Mouse (Mus musculus) inflammation-experienced regulatory T-cells, adult 6 months (primary cell): ENCODE measurements around the gene Fam167b. TPM values are rescaled to one million over a fixed set of nuclear protein-coding genes. Genes with fewer than 3 reads are reported as not detected.

Source experiments
- ATAC-seq: one replicate; pipeline ENCODE4 v1.8.0; 2017
- polyA plus RNA-seq, 3 experiments: library from polyadenylated mRNA; unstranded; fragments of 100-300 nt; shearing (Covaris generic); gene quantifications; one replicate each; pipeline ENCODE4 v1.2.1; 2017

Gene Fam167b
- under 1 TPM in 2 of 3 experiments, not detected in 1; 0.97 to 0.98 TPM for polyA plus RNA-seq

GRCm38 (mm10) chr4:129578466-129578865, at the start of gene Fam167b:
Gene Fam167b (minus strand): TSS chr4:129578549.
- no peak for ATAC-seq

GRCm38 (mm10) chr4:129626035-129626434, 47.7 kb upstream of the Fam167b start:
- ATAC-seq: no peak

GRCm38 (mm10) chr4:129625496-129625895, 47.1 kb upstream of the Fam167b start:
- ATAC-seq: no peak

- peak; percentile 5 for ATAC-seq
Measured at GRCm38 (mm10) chr4:129625029-129625370, 46.7 kb upstream of the Fam167b start.

GRCm38 (mm10) chr4:129624281-129625028, 46.1 kb upstream of the Fam167b start:
- ATAC-seq: peak; percentile 96

GRCm38 (mm10) chr4:129623681-129624091, 45.3 kb upstream of the Fam167b start, which contains the start of gene Ccdc28b:
Gene Ccdc28b (minus strand): TSS chr4:129623947.
- no peak for ATAC-seq

GRCm38 (mm10) chr4:129622803-129623535, 44.6 kb upstream of the Fam167b start:
- no peak for ATAC-seq

GRCm38 (mm10) chr4:129622120-129622802, 43.9 kb upstream of the Fam167b start:
- no peak for ATAC-seq

GRCm38 (mm10) chr4:129621283-129621841, 43.0 kb upstream of the Fam167b start:
- no peak for ATAC-seq

- no peak for ATAC-seq
Measured at GRCm38 (mm10) chr4:129620419-129621282, 42.3 kb upstream of the Fam167b start.

GRCm38 (mm10) chr4:129618786-129619691, 40.7 kb upstream of the Fam167b start, which contains the start of gene Iqcc:
Gene Iqcc (minus strand): TSS chr4:129619099.
- ATAC-seq: peak; percentile 86

- ATAC-seq: no peak
Measured at GRCm38 (mm10) chr4:129618031-129618430, 39.7 kb upstream of the Fam167b start.

- ATAC-seq: no peak
Measured at GRCm38 (mm10) chr4:129617121-129617641, 38.8 kb upstream of the Fam167b start.

- ATAC-seq: no peak
Measured at GRCm38 (mm10) chr4:129616631-129617030, 38.3 kb upstream of the Fam167b start.

GRCm38 (mm10) chr4:129615801-129616290, 37.5 kb upstream of the Fam167b start:
- no peak for ATAC-seq

GRCm38 (mm10) chr4:129614093-129614492, 35.7 kb upstream of the Fam167b start, which contains the start of gene Dcdc2b:
Gene Dcdc2b (minus strand): TSS chr4:129614257.
- ATAC-seq: no peak

GRCm38 (mm10) chr4:129610472-129610871, 32.1 kb upstream of the Fam167b start:
- no peak for ATAC-seq

GRCm38 (mm10) chr4:129610026-129610425, 31.7 kb upstream of the Fam167b start:
- ATAC-seq: peak; percentile 51

GRCm38 (mm10) chr4:129609139-129609631, 30.8 kb upstream of the Fam167b start:
- no peak for ATAC-seq
